Mouse (Mus musculus) C2C12 (cell line): ENCODE data around the gene Olfr263. TPM values are rescaled to one million over a fixed set of nuclear protein-coding genes. Genes with fewer than 3 reads are reported as not detected.
"Not testable (repeated sequence)": the region's sequence is repeated elsewhere in the genome, so short reads cannot be mapped to it uniquely, and the experiment has no call there.

Experiments
- H3K27me3 ChIP-seq: one replicate; pipeline ENCODE4 v1.6.1; 2011; ENCODE audit not compliant: control insufficient read depth, insufficient read depth, insufficient read length
- H3K36me3 ChIP-seq: one replicate; pipeline ENCODE4 v1.6.1; 2011; ENCODE audit not compliant: control insufficient read depth, insufficient read depth
- H3K4me3 ChIP-seq: one replicate; pipeline ENCODE4 v1.5.1; 2011; ENCODE audit warnings: mild to moderate bottlenecking, control low read depth; ENCODE audit not compliant: poor library complexity, insufficient read depth, severe bottlenecking
- H3K79me2 ChIP-seq: one replicate; pipeline ENCODE4 v1.6.1; 2011; ENCODE audit not compliant: control insufficient read depth, insufficient read depth
- H3K79me3 ChIP-seq: one replicate; pipeline ENCODE4 v1.6.1; 2011; ENCODE audit warnings: low read depth, control low read depth
- H3ac ChIP-seq: one replicate; pipeline ENCODE3; 2011; ENCODE audit warnings: low read depth; ENCODE audit not compliant: control insufficient read depth, insufficient read length
- CEBPB ChIP-seq: IDR thresholded peaks from one replicate; pipeline ENCODE4 v1.6.1; 2011; ENCODE audit warnings: low read depth, mild to moderate bottlenecking, control low read depth, moderate library complexity
- CTCF ChIP-seq: IDR thresholded peaks from one replicate; pipeline ENCODE4 v1.5.1; 2011; ENCODE audit not compliant: control insufficient read depth, insufficient read depth, insufficient read length
- FOSL1 ChIP-seq: IDR thresholded peaks from one replicate; pipeline ENCODE4 v1.8.0; 2011; ENCODE audit warnings: mild to moderate bottlenecking, low read length; ENCODE audit not compliant: poor library complexity, insufficient read depth, severe bottlenecking
- MAX ChIP-seq: IDR thresholded peaks from one replicate; pipeline ENCODE4 v1.6.1; 2011; ENCODE audit warnings: mild to moderate bottlenecking, control low read depth
- MYOD1 ChIP-seq: IDR thresholded peaks from one replicate; pipeline ENCODE4 v1.6.1; 2011; ENCODE audit warnings: low read depth; ENCODE audit not compliant: control insufficient read depth, insufficient read length
- MYOG ChIP-seq: IDR thresholded peaks from one replicate; pipeline ENCODE4 v1.6.1; 2011; ENCODE audit not compliant: control insufficient read depth, insufficient read length; ENCODE audit errors: extremely low read depth
- USF1 ChIP-seq: IDR thresholded peaks from one replicate; pipeline ENCODE4 v1.6.1; 2011; ENCODE audit warnings: low read depth, mild to moderate bottlenecking, control low read depth, moderate library complexity
- long read RNA-seq, 2 experiments: library from polyadenylated mRNA; unstranded; transcript quantifications; one replicate each; pipeline ENCODE4 v2.0.0; 2019 to 2020
- polyA plus RNA-seq: library from polyadenylated mRNA; unstranded; fragments of >200 nt; fragmentation: generic; extraction: Trizol; gene quantifications from one replicate; pipeline ENCODE4 v1.2.1, GENCODE M21; 2012; ENCODE audit warnings: missing spikeins

The Olfr263 gene
- not detected for polyA plus RNA-seq
- long read RNA-seq, experiment 1 = 0 reads
- long read RNA-seq, experiment 2 = 0 reads

GRCm38 (mm10) chr13:21129339-21129738 is at the start of gene Olfr263:
TSS of gene Olfr263 (plus strand) at chr13:21129639.
- not testable (repeated sequence) for H3K79me3 ChIP-seq, H3K36me3 ChIP-seq, H3K4me3 ChIP-seq, H3K79me2 ChIP-seq, H3ac ChIP-seq, H3K27me3 ChIP-seq

GRCm38 (mm10) chr13:21082686-21083085 is 46.8 kb upstream of the Olfr263 start:
- TF ChIP-seq MAX (no peak), USF1 (no peak)
- H3K27me3 ChIP-seq = no peaks in the 10 kb centered on the region
- no peak overlapping the region for H3K4me3 ChIP-seq
- no peaks in the 10 kb centered on the region for H3K36me3 ChIP-seq
- H3K79me3 ChIP-seq = no peaks in the 10 kb centered on the region
- no peak overlapping the region for H3ac ChIP-seq
- no peaks in the 10 kb centered on the region for H3K79me2 ChIP-seq

- Histone ChIP-seq H3K36me3 (no peaks in the 10 kb centered on the region), H3ac (no peak overlapping the region)
- no peak for TF ChIP-seq FOSL1
- no peak for TF ChIP-seq CEBPB
- no peak for TF ChIP-seq MYOD1
- no peak for TF ChIP-seq MAX
These were observed 19.7 kb upstream of the Olfr263 start for GRCm38 (mm10) chr13:21109759-21110158.

GRCm38 (mm10) chr13:21110441-21110840 is 19.0 kb upstream of the Olfr263 start:
- Histone ChIP-seq H3K36me3 (no peaks in the 10 kb centered on the region), H3K79me2 (no peaks in the 10 kb centered on the region), H3K4me3 (no peak overlapping the region), H3K27me3 (no peaks in the 10 kb centered on the region), H3K79me3 (no peaks in the 10 kb centered on the region), H3ac (no peak overlapping the region)
- TF ChIP-seq CEBPB (no peak), MAX (no peak), MYOG (no peak), MYOD1 (no peak), USF1 (no peak), FOSL1 (no peak), CTCF (no peak)

More at GRCm38 (mm10) chr13:21109759-21110158, 19.7 kb upstream of the Olfr263 start:
- no peaks in the 10 kb centered on the region for H3K27me3 ChIP-seq
- no peaks in the 10 kb centered on the region for H3K79me3 ChIP-seq
- no peak overlapping the region for H3K4me3 ChIP-seq
- no peaks in the 10 kb centered on the region for H3K79me2 ChIP-seq

GRCm38 (mm10) chr13:21111183-21111582 is 18.3 kb upstream of the Olfr263 start, which contains the start of gene Olfr1369-ps1:
TSS of gene Olfr1369-ps1 (plus strand) at chr13:21111483.
- H3K36me3 ChIP-seq, H3K79me2 ChIP-seq, H3K79me3 ChIP-seq, H3ac ChIP-seq, H3K27me3 ChIP-seq, H3K4me3 ChIP-seq: not testable (repeated sequence)

- no peak for TF ChIP-seq MYOG
- TF ChIP-seq CEBPB = no peak
- TF ChIP-seq FOSL1 = no peak
- no peak for TF ChIP-seq MYOD1
- no peak for TF ChIP-seq CTCF
- no peak for TF ChIP-seq MAX
- Histone ChIP-seq H3K36me3 (no peaks in the 10 kb centered on the region), H3ac (no peak overlapping the region), H3K4me3 (no peak overlapping the region), H3K79me2 (no peaks in the 10 kb centered on the region), H3K79me3 (no peaks in the 10 kb centered on the region), H3K27me3 (no peaks in the 10 kb centered on the region)
These were observed 15.3 kb upstream of the Olfr263 start for GRCm38 (mm10) chr13:21114121-21114520.

GRCm38 (mm10) chr13:21142421-21142820 is 13.0 kb downstream of the Olfr263 start:
- no peak overlapping the region for H3ac ChIP-seq
- H3K79me2 ChIP-seq = no peaks in the 10 kb centered on the region
- TF ChIP-seq CEBPB (no peak), USF1 (no peak), MYOD1 (no peak), MYOG (no peak), MAX (no peak), CTCF (no peak), FOSL1 (no peak)
- H3K79me3 ChIP-seq = no peaks in the 10 kb centered on the region
- H3K27me3 ChIP-seq = no peaks in the 10 kb centered on the region
- H3K36me3 ChIP-seq = no peaks in the 10 kb centered on the region
- H3K4me3 ChIP-seq = no peak overlapping the region
